In genomic region chr9:94972021-94972420, GRCm38 (mm10) we compare ENCODE assay signal across 7 mouse cellular contexts.
"Had no signal": no experiment of that assay in that cellular context is flagged by ENCODE, and none has a peak within 500 bp of the region (broad histone marks: within the 10 kb centered on the region; RNA-seq: fewer than 3 reads in every experiment).

No protein-coding gene starts in this region.

- DNase-seq: kidney, adult 18-20 months; kidney, postnatal 10 days; kidney, postnatal 4 days; lung, adult 2 months; lung, postnatal 36 days; thymus, adult 2 months; thymus, postnatal 25 days had no signal
